Mouse (Mus musculus) E14TG2a.4 (cell line): ENCODE data around the gene Odf2l.

ENCODE experiments used
- CTCF ChIP-seq: conservative IDR thresholded peaks from 2 replicates; pipeline ENCODE4 v1.5.1; 2014; ENCODE audit warnings: low read length
- NANOG ChIP-seq: IDR thresholded peaks from 2 replicates; pipeline ENCODE4 v1.6.1; 2014; ENCODE audit warnings: borderline replicate concordance, low read length, mixed read lengths

DNA sequence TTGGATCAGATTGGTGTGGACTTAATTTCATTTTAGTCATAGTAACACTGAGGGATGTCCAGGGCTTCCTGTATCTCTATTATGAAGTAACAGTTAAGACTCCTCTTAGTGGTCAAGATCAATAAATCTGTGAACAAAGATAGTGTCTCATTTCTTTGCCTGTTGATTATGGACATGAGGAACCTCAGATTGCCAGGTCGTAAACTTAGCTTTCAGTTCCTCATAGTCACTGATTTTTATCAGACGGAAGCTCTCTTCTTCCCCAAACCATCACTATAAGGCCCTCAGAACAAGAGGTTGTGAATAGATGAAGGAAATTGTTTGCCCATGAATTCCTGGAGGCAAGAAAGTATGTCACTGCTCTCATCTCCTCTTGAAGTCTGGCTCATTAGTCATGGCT is 73.6 kb downstream of the Odf2l start:
- TF ChIP-seq CTCF = no peak
- no peak for TF ChIP-seq NANOG
